Mouse (Mus musculus) spleen, adult 2 months (tissue): Measurements from ENCODE around the gene Gcdh. TPM values are rescaled to one million over a fixed set of nuclear protein-coding genes. Genes with fewer than 3 reads are reported as not detected.

Experiments
- DNase-seq, 2 experiments: peaks; one replicate each; pipeline versions ENCODE4 v3.0.0 to v3.0.0-alpha.2; 2012 to 2021; ENCODE audit warnings: low spot score in 2 of 2, low read depth in 1 of 2
- H3K27ac ChIP-seq: fragments of 200-500 bp; 2 replicates; pipeline ENCODE4 v1.5.1; 2012; ENCODE audit warnings: low read length, inconsistent platforms; ENCODE audit not compliant: insufficient read depth
- H3K27me3 ChIP-seq: fragments of 200-500 bp; 2 replicates; pipeline ENCODE4 v1.6.1; 2012; ENCODE audit warnings: mild to moderate bottlenecking, moderate library complexity, low read length, inconsistent platforms; ENCODE audit not compliant: control insufficient read depth, insufficient read depth
- H3K36me3 ChIP-seq: fragments of 200-500 bp; 2 replicates; pipeline ENCODE4 v1.6.1; 2012; ENCODE audit warnings: mild to moderate bottlenecking, low read length, inconsistent platforms; ENCODE audit not compliant: control insufficient read depth, insufficient read depth
- H3K4me1 ChIP-seq: fragments of 200-500 bp; 2 replicates; pipeline ENCODE4 v1.6.1; 2011; ENCODE audit warnings: inconsistent platforms; ENCODE audit not compliant: control insufficient read depth, insufficient read depth, insufficient read length
- H3K4me3 ChIP-seq: fragments of 200-500 bp; 2 replicates; pipeline ENCODE4 v1.5.1; 2011; ENCODE audit warnings: mild to moderate bottlenecking, inconsistent platforms; ENCODE audit not compliant: insufficient read depth, insufficient read length; ENCODE audit errors: extremely low read depth
- CTCF ChIP-seq: fragments of 200-500 bp; IDR thresholded peaks from 2 replicates; pipeline ENCODE4 v1.5.1; 2011; ENCODE audit warnings: mild to moderate bottlenecking, inconsistent platforms; ENCODE audit not compliant: insufficient read depth, insufficient read length, insufficient replicate concordance; ENCODE audit errors: extremely low read depth
- POLR2A ChIP-seq: fragments of 200-500 bp; IDR thresholded peaks from 2 replicates; pipeline ENCODE4 v1.6.1; 2011; ENCODE audit warnings: low read depth, low read length, inconsistent platforms
- WGBS: fragments of 180-500 bp; shearing (Covaris S2); methylation state at CpG from one replicate; pipeline ENCODE4 v1.1.7; 2018; 5-methylcytosine and 5-hydroxymethylcytosine counted together
- polyA plus RNA-seq: library from polyadenylated mRNA; depleted of rRNA; stranded (reverse); fragments of >200 nt; gene quantifications from 2 replicates; pipeline ENCODE4 v1.2.3, GENCODE M21; 2012

The Gcdh gene
- polyA plus RNA-seq, 1 experiment, result 44.2 TPM

GRCm38 (mm10) chr8:84877297-84878035, 16.3 kb downstream of the Gcdh start:
- Histone ChIP-seq H3K4me1 (peaks cover 5% of the 10 kb centered on the region), H3K27ac (no peak overlapping the region), H3K27me3 (no peaks in the 10 kb centered on the region), H3K4me3 (no peak overlapping the region), H3K36me3 (no peaks in the 10 kb centered on the region)
- WGBS, result 91% methylated on average over 3 of the region's 3 CpGs
- DNase-seq, result no peak
- TF ChIP-seq CTCF, result no peak
- TF ChIP-seq POLR2A, result no peak

DNA sequence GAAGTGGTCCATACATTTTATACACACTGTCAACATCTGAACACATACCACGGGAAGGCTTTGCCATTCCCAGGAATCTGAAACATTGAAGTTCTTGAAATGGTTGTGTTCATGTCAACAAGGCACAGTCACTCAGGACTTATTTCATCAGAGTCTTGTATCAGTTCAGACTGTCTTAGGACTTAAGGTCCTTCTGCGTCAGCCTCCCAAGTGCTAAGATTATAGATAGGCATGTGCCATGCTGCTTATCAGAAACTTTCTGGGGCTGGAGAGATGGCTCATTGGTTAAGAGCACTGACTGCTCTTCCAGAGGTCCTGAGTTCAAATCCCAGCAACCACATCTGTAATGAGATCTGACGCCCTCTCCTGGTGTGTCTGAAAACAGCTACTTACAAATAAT, 19.4 kb downstream of the Gcdh start:
- WGBS, result 87% methylated on average over 3 of the region's 3 CpGs
- Histone ChIP-seq H3K4me1 (peaks cover 10% of the 10 kb centered on the region), H3K27ac (no peak overlapping the region), H3K36me3 (no peaks in the 10 kb centered on the region), H3K4me3 (no peak overlapping the region), H3K27me3 (no peaks in the 10 kb centered on the region)
- no peak for TF ChIP-seq CTCF
- no peak for TF ChIP-seq POLR2A
- no peak for DNase-seq

DNA sequence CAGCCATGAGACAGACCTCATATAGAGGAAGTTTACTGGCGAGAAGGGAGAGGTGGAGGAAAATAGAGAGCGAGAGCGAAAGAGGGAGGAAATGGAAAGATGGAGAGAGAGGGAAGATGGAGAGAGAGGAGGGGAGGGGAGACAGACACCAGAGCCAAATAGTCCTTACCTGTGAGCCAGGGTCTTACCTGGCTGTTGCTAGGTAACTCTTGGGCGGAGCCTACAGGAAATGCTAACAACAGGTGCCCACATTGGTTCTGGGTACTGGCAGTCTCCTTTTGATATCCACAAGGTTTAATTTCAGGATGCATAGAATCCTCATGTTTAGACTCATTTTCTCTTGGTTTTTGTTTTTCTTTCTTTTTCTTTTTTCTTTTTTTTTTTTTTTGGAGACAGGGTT, 20.7 kb downstream of the Gcdh start:
- Histone ChIP-seq H3K27ac (no peak overlapping the region), H3K4me1 (peaks cover 10% of the 10 kb centered on the region), H3K4me3 (no peak overlapping the region), H3K27me3 (no peaks in the 10 kb centered on the region), H3K36me3 (peaks cover 2% of the 10 kb centered on the region)
- 77% methylated on average over 4 of the region's 4 CpGs for whole genome bisulfite sequencing
- no peak for DNase-seq
- no peak for TF ChIP-seq CTCF
- TF ChIP-seq POLR2A, result no peak

- peak overlapping the region; percentile 66 for H3K4me3 ChIP-seq
- no peaks in the 10 kb centered on the region for H3K27me3 ChIP-seq
- TF ChIP-seq CTCF, result no peak
- no peak for TF ChIP-seq POLR2A
- DNase-seq, result peak in 1 of 2 experiments; percentile 12
- H3K36me3 ChIP-seq, result peaks cover 7% of the 10 kb centered on the region
- peaks cover 10% of the 10 kb centered on the region for H3K4me1 ChIP-seq
- WGBS, result 2% methylated on average over 53 of the region's 54 CpGs
- H3K27ac ChIP-seq, result no peak overlapping the region
Observed at GRCm38 (mm10) chr8:84872309-84872965, 21.3 kb downstream of the Gcdh start.

DNA sequence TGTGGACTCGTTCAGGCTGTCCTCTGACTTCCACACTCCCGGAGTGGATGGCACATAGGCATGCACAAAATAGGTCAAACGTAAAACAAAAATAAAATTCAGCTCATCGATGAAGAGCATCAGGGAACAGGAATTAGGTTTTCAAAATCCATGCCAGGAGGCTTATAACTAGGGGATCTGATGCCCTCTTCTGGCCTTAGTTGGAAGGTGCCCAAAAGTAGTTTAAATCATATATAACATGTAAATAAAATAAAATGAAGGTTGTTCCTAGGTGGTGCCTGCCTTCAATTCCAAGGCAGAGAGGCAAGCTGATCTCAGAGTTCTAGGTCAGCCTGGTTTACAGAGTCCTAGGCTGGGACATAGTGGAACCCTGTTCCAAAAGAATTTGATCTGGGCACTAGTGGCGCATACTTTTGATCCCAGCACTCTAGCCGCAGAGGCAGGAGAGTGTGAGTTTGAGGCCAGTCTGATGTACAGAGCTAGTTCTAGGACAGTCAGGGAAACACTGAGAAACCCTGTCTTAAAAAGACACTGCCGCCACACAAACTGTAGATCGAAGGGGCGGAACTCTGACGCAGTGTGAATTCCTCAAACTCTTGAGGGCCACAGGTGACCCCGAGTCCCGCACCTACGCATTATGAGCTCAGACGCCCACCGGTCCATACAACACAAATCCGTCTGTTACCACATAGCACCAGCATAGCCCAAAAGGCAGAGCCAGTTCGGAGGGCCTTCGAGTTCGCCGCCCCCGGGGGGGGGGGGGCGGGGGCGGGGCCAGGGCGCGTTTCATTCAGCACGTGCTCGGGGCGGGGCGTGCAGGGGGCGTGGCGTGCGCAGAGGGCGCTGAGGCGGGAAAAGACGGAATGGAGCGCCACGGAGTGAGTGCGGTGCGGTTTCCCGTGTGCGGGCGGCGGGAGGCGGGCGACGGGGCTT, 22.1 kb downstream of the Gcdh start, which contains the start of gene Syce2:
TSS of gene Syce2 (plus strand) at position 736 of the 933 bp plus-strand sequence.
- DNase-seq, result peak; percentile 67 to 83
- Histone ChIP-seq H3K27ac (peak within 1 kb of the TSS; percentile 36), H3K27me3 (no peaks in the 10 kb centered on the region), H3K4me3 (peak within 1 kb of the TSS; percentile 66), H3K36me3 (peaks cover 10% of the 10 kb centered on the region), H3K4me1 (peaks cover 10% of the 10 kb centered on the region)
- TF ChIP-seq POLR2A, result no peak
- no peak for TF ChIP-seq CTCF
- WGBS, result 4% methylated on average over 46 of the region's 46 CpGs

GRCm38 (mm10) chr8:84856864-84857441, 36.8 kb downstream of the Gcdh start, which contains the start of gene Farsa:
TSS of gene Farsa (plus strand) at chr8:84856989.
- H3K27ac ChIP-seq, result peak within 1 kb of the TSS; percentile 61
- DNase-seq, result peak; percentile 81 to 87
- under 1% methylated on average over 39 of the region's 39 CpGs for WGBS
- no peaks in the 10 kb centered on the region for H3K27me3 ChIP-seq
- peak within 1 kb of the TSS; percentile 68 for H3K4me3 ChIP-seq
- peaks cover 9% of the 10 kb centered on the region for H3K36me3 ChIP-seq
- no peaks in the 10 kb centered on the region for H3K4me1 ChIP-seq
- peak; percentile 89 for TF ChIP-seq POLR2A
- no peak for TF ChIP-seq CTCF
